ENCODE assay signal across 15 mouse cellular contexts in genomic region chr13:92697141-92697540, GRCm38 (mm10).
DNase-seq lines count a peak whose midpoint lies in the region; ATAC-seq and TF ChIP-seq lines count a peak whose summit lies in the region.
"Had no signal": no experiment of that assay in that cellular context is flagged by ENCODE, and none has a peak within 500 bp of the region (broad histone marks: within the 10 kb centered on the region; RNA-seq: fewer than 3 reads in every experiment).

No protein-coding gene starts in this region.

- no peak overlapping the region for H3K9ac ChIP-seq in hindbrain, embryonic 14.5 days
- no peak overlapping the region for H3K9ac ChIP-seq in hindbrain, embryonic 11.5 days (ENCODE audit: low read depth, low read length)
- H3K9ac ChIP-seq in midbrain, embryonic 16.5 days (ENCODE audit: low read depth, low read length) = no peak overlapping the region
- no peak overlapping the region for H3K9ac ChIP-seq in midbrain, embryonic 13.5 days (replicated peaks)
- no peak overlapping the region for H3K9ac ChIP-seq in intestine, embryonic 16.5 days (ENCODE audit: low read depth, low read length)
- H3K9ac ChIP-seq in stomach, postnatal 0 days (ENCODE audit: low read length) = no peak overlapping the region
- no peak overlapping the region for H3K9ac ChIP-seq in liver, postnatal 0 days (replicated peaks)
- H3K9ac ChIP-seq: heart, embryonic 13.5 days; lung, embryonic 15.5 days had no signal

- WGBS in hindbrain, embryonic 14.5 days = 84% methylated on average over 4 of the region's 4 CpGs
- WGBS in hindbrain, embryonic 11.5 days = 81% methylated on average over 4 of the region's 4 CpGs
- 82% methylated on average over 4 of the region's 4 CpGs for WGBS in midbrain, embryonic 16.5 days
- WGBS in midbrain, embryonic 13.5 days = 85% methylated on average over 4 of the region's 4 CpGs
- 62% methylated on average over 4 of the region's 4 CpGs for WGBS in intestine, embryonic 16.5 days
- WGBS in stomach, postnatal 0 days = 63% methylated on average over 4 of the region's 4 CpGs
- WGBS in liver, postnatal 0 days (ENCODE audit: insufficient replicate concordance) = 76% methylated on average over 4 of the region's 4 CpGs

- no peak overlapping the region for H3K4me3 ChIP-seq in hindbrain, embryonic 14.5 days (replicated peaks; ENCODE audit: low read length)
- H3K4me3 ChIP-seq in hindbrain, embryonic 11.5 days (ENCODE audit: low read depth, low read length) = no peak overlapping the region
- no peak overlapping the region for H3K4me3 ChIP-seq in midbrain, embryonic 16.5 days (ENCODE audit: low read depth, low read length)
- H3K4me3 ChIP-seq in midbrain, embryonic 13.5 days (replicated peaks) = no peak overlapping the region
- no peak overlapping the region for H3K4me3 ChIP-seq in intestine, embryonic 16.5 days (ENCODE audit: low read length)
- no peak overlapping the region for H3K4me3 ChIP-seq in stomach, postnatal 0 days (ENCODE audit: low read depth, low read length)
- no peak overlapping the region for H3K4me3 ChIP-seq in liver, postnatal 0 days (ENCODE audit: low read depth, low read length)
- H3K4me3 ChIP-seq: heart, embryonic 13.5 days; lung, embryonic 15.5 days had no signal

- no peak for TF ChIP-seq CTCF in stomach, postnatal 0 days (IDR thresholded peaks at IDR 0.05; ENCODE audit: low read depth)
- no peak for TF ChIP-seq CTCF in liver, postnatal 0 days (IDR thresholded peaks at IDR 0.05; ENCODE audit: low read depth)

- DNase-seq in hindbrain, embryonic 14.5 days (ENCODE audit: low spot score) = no peak
- no peak for DNase-seq in hindbrain, embryonic 11.5 days (ENCODE audit: low spot score)
- DNase-seq in stomach, postnatal 0 days (ENCODE audit: low spot score) = peak; percentile 10
- no peak for DNase-seq in liver, postnatal 0 days
- DNase-seq: adrenal gland, postnatal 14 days; cerebellum, adult 18-20 months; kidney, postnatal 4 days; thymus, adult 2 months had no signal

- H3K27ac ChIP-seq in hindbrain, embryonic 14.5 days = 0 out of 2 replicates have a peak overlapping the region, but pooled peaks have one; percentile 10
- no peak overlapping the region for H3K27ac ChIP-seq in hindbrain, embryonic 11.5 days (ENCODE audit: low read depth, low read length)
- 0 out of 2 replicates have a peak overlapping the region, but pooled peaks have one; percentile 14 for H3K27ac ChIP-seq in midbrain, embryonic 16.5 days (ENCODE audit: low read length)
- H3K27ac ChIP-seq in midbrain, embryonic 13.5 days = no peak overlapping the region
- peak overlapping the region; percentile 63 for H3K27ac ChIP-seq in intestine, embryonic 16.5 days (ENCODE audit: low read length)
- H3K27ac ChIP-seq in stomach, postnatal 0 days (replicated peaks) = peak overlapping the region; percentile 31; the same call in 1 of the 2 replicates
- H3K27ac ChIP-seq in liver, postnatal 0 days (ENCODE audit: low read depth) = no peak overlapping the region
- H3K27ac ChIP-seq: heart, embryonic 13.5 days; lung, embryonic 15.5 days had no signal

- H3K4me2 ChIP-seq in hindbrain, embryonic 14.5 days (replicated peaks) = no peak overlapping the region
- H3K4me2 ChIP-seq in hindbrain, embryonic 11.5 days (replicated peaks; ENCODE audit: low read depth, low read length) = no peak overlapping the region
- H3K4me2 ChIP-seq in midbrain, embryonic 16.5 days (ENCODE audit: low read length) = no peak overlapping the region
- no peak overlapping the region for H3K4me2 ChIP-seq in midbrain, embryonic 13.5 days (replicated peaks)
- no peak overlapping the region for H3K4me2 ChIP-seq in intestine, embryonic 16.5 days (ENCODE audit: low read depth, low read length)
- H3K4me2 ChIP-seq in stomach, postnatal 0 days (replicated peaks; ENCODE audit: low read depth) = no peak overlapping the region
- no peak overlapping the region for H3K4me2 ChIP-seq in liver, postnatal 0 days (ENCODE audit: low read depth, low read length)
- H3K4me2 ChIP-seq: heart, embryonic 13.5 days; lung, embryonic 15.5 days had no signal

- 0 out of 2 replicates have a peak, but pooled peaks cover 5% of the 10 kb centered on the region for H3K4me1 ChIP-seq in hindbrain, embryonic 14.5 days (replicated peaks; ENCODE audit: control insufficient read depth, insufficient read depth, low read length)
- no peaks in the 10 kb centered on the region; the same call in 1 of the 2 replicates for H3K4me1 ChIP-seq in hindbrain, embryonic 11.5 days (replicated peaks; ENCODE audit: control insufficient read depth, insufficient read depth, low read length)
- H3K4me1 ChIP-seq in midbrain, embryonic 16.5 days (ENCODE audit: control insufficient read depth, insufficient read depth, low read length) = 0 out of 2 replicates have a peak, but pooled peaks cover 4% of the 10 kb centered on the region
- peaks cover 12% of the 10 kb centered on the region; the same call in 1 of the 2 replicates for H3K4me1 ChIP-seq in midbrain, embryonic 13.5 days (replicated peaks)
- peaks cover 3% of the 10 kb centered on the region; the same call in 1 of the 2 replicates for H3K4me1 ChIP-seq in intestine, embryonic 16.5 days (ENCODE audit: control insufficient read depth, insufficient read depth, low read length)
- no peaks in the 10 kb centered on the region; the same call in 1 of the 2 replicates for H3K4me1 ChIP-seq in stomach, postnatal 0 days (replicated peaks; ENCODE audit: control insufficient read depth, insufficient read depth)
- peaks cover 11% of the 10 kb centered on the region for H3K4me1 ChIP-seq in liver, postnatal 0 days (ENCODE audit: insufficient read depth)

- no peaks in the 10 kb centered on the region for H3K27me3 ChIP-seq in hindbrain, embryonic 14.5 days (ENCODE audit: control insufficient read depth, insufficient read depth, low read length)
- H3K27me3 ChIP-seq in hindbrain, embryonic 11.5 days (ENCODE audit: control insufficient read depth, insufficient read depth, low read length) = 0 out of 2 replicates have a peak, but pooled peaks cover 2% of the 10 kb centered on the region
- no peaks in the 10 kb centered on the region for H3K27me3 ChIP-seq in midbrain, embryonic 16.5 days (ENCODE audit: control insufficient read depth, insufficient read depth, low read depth, low read length)
- H3K27me3 ChIP-seq in midbrain, embryonic 13.5 days = no peaks in the 10 kb centered on the region
- H3K27me3 ChIP-seq in intestine, embryonic 16.5 days (replicated peaks; ENCODE audit: control insufficient read depth, insufficient read depth, low read length) = no peaks in the 10 kb centered on the region
- no peaks in the 10 kb centered on the region for H3K27me3 ChIP-seq in stomach, postnatal 0 days (ENCODE audit: control insufficient read depth, insufficient read depth, low read length)
- no peaks in the 10 kb centered on the region for H3K27me3 ChIP-seq in liver, postnatal 0 days (ENCODE audit: insufficient read depth, low read length)
- H3K27me3 ChIP-seq: heart, embryonic 13.5 days; lung, embryonic 15.5 days; Patski had no signal

- H3K9me3 ChIP-seq in hindbrain, embryonic 14.5 days (ENCODE audit: control insufficient read depth, low read length) = no peaks in the 10 kb centered on the region
- no peaks in the 10 kb centered on the region for H3K9me3 ChIP-seq in hindbrain, embryonic 11.5 days (ENCODE audit: control insufficient read depth, low read length)
- no peaks in the 10 kb centered on the region for H3K9me3 ChIP-seq in midbrain, embryonic 16.5 days (replicated peaks; ENCODE audit: control insufficient read depth, low read length, poor library complexity, severe bottlenecking)
- H3K9me3 ChIP-seq in midbrain, embryonic 13.5 days = no peaks in the 10 kb centered on the region
- H3K9me3 ChIP-seq in intestine, embryonic 16.5 days (ENCODE audit: control insufficient read depth, low read length) = no peaks in the 10 kb centered on the region
- H3K9me3 ChIP-seq in stomach, postnatal 0 days (ENCODE audit: control insufficient read depth, low read length) = no peaks in the 10 kb centered on the region
- no peaks in the 10 kb centered on the region for H3K9me3 ChIP-seq in liver, postnatal 0 days (ENCODE audit: low read length)
- H3K9me3 ChIP-seq: heart, embryonic 13.5 days; lung, embryonic 15.5 days had no signal

- TF ChIP-seq EP300 in stomach, postnatal 0 days (optimal IDR thresholded peaks at IDR 0.05) = no peak
- TF ChIP-seq EP300 in liver, postnatal 0 days (IDR thresholded peaks at IDR 0.05; ENCODE audit: low read depth) = no peak

- ATAC-seq in hindbrain, embryonic 14.5 days (ENCODE audit: low FRiP score) = no peak
- ATAC-seq in hindbrain, embryonic 11.5 days (ENCODE audit: low FRiP score) = no peak
- no peak for ATAC-seq in midbrain, embryonic 16.5 days
- no peak for ATAC-seq in midbrain, embryonic 13.5 days
- no peak for ATAC-seq in intestine, embryonic 16.5 days
- ATAC-seq in stomach, postnatal 0 days (ENCODE audit: low FRiP score, low TSS enrichment) = no peak
- no peak for ATAC-seq in liver, postnatal 0 days
- ATAC-seq: activated CD4-positive, CD25-positive, alpha-beta regulatory T cell, adult 4 months; Patski had no signal

- peaks cover 8% of the 10 kb centered on the region for H3K36me3 ChIP-seq in hindbrain, embryonic 14.5 days (replicated peaks; ENCODE audit: control insufficient read depth, insufficient read depth)
- no peaks in the 10 kb centered on the region for H3K36me3 ChIP-seq in hindbrain, embryonic 11.5 days (ENCODE audit: control insufficient read depth, insufficient read depth, low read length)
- H3K36me3 ChIP-seq in midbrain, embryonic 16.5 days (ENCODE audit: control insufficient read depth, insufficient read depth, low read length) = no peaks in the 10 kb centered on the region
- H3K36me3 ChIP-seq in midbrain, embryonic 13.5 days = no peaks in the 10 kb centered on the region
- no peaks in the 10 kb centered on the region for H3K36me3 ChIP-seq in intestine, embryonic 16.5 days (ENCODE audit: control insufficient read depth, insufficient read depth, low read length)
- H3K36me3 ChIP-seq in stomach, postnatal 0 days (ENCODE audit: control insufficient read depth, insufficient read depth, low read length) = peaks cover 2% of the 10 kb centered on the region; the same call in 1 of the 2 replicates
- peaks cover 42% of the 10 kb centered on the region for H3K36me3 ChIP-seq in liver, postnatal 0 days (replicated peaks; ENCODE audit: insufficient read depth, low read length)
- H3K36me3 ChIP-seq: lung, embryonic 15.5 days had no signal

Comparison
In these comparisons a context has a peak if more than half of its experiments do, and no peak if none do; other contexts are left out.
1. H3K27ac ChIP-seq: peak in hindbrain, embryonic 14.5 days (single experiment), midbrain, embryonic 16.5 days (single experiment), intestine, embryonic 16.5 days (single experiment) and stomach, postnatal 0 days (single experiment); none in hindbrain, embryonic 11.5 days (single experiment), midbrain, embryonic 13.5 days (single experiment) and liver, postnatal 0 days (single experiment).